Mouse (Mus musculus) limb, embryonic 11.5 days (tissue): ENCODE data around the gene Oscp1. TPM values are rescaled to one million over a fixed set of nuclear protein-coding genes. Genes with fewer than 3 reads are reported as not detected.

Experiments
- ATAC-seq: fragments of 200-750 bp; cut with Nextera tagmentation; 2 replicates; pipeline ENCODE4 v1.8.0; 2017; ENCODE audit warnings: low read depth; ENCODE audit not compliant: insufficient number of reproducible peaks, low FRiP score, low TSS enrichment
- DNase-seq: peaks from one replicate; pipeline ENCODE4 v3.0.0-alpha.2; 2015; ENCODE audit warnings: low spot score
- H3K27ac ChIP-seq: fragments of 300-500 bp; sonication (generic); replicated peaks from 2 replicates; pipeline ENCODE4 v1.5.1; 2014; ENCODE audit warnings: low read depth, mild to moderate bottlenecking, low read length
- H3K27me3 ChIP-seq: fragments of 300-500 bp; sonication (generic); 2 replicates; pipeline ENCODE4 v1.6.1; 2014; ENCODE audit warnings: mild to moderate bottlenecking, low read length, mixed read lengths; ENCODE audit not compliant: control insufficient read depth, insufficient read depth
- H3K36me3 ChIP-seq: fragments of 300-500 bp; sonication (generic); 2 replicates; pipeline ENCODE4 v1.6.1; 2014; ENCODE audit warnings: mild to moderate bottlenecking, low read length, moderate library complexity, mixed read lengths; ENCODE audit not compliant: control insufficient read depth, insufficient read depth
- H3K4me1 ChIP-seq: fragments of 300-500 bp; sonication (generic); 2 replicates; pipeline ENCODE4 v1.6.1; 2014; ENCODE audit warnings: low read length, mixed read lengths; ENCODE audit not compliant: control insufficient read depth, insufficient read depth
- H3K4me2 ChIP-seq: fragments of 300-500 bp; sonication (generic); 2 replicates; pipeline ENCODE4 v1.6.1; 2014; ENCODE audit warnings: low read depth, mild to moderate bottlenecking, moderate library complexity; ENCODE audit not compliant: severe bottlenecking
- H3K4me3 ChIP-seq: fragments of 300-500 bp; sonication (generic); 2 replicates; pipeline ENCODE4 v1.5.1; 2014; ENCODE audit warnings: low read depth, low read length
- H3K9ac ChIP-seq: fragments of 300-500 bp; sonication (generic); 2 replicates; pipeline ENCODE4 v1.6.1; 2014; ENCODE audit warnings: mild to moderate bottlenecking, low read length
- H3K9me3 ChIP-seq: fragments of 300-500 bp; sonication (generic); 2 replicates; pipeline ENCODE4 v1.6.1; 2016; ENCODE audit warnings: low read length; ENCODE audit not compliant: control insufficient read depth
- WGBS: fragments of 180-500 bp; shearing (Covaris S2); extraction: QIAGEN DNeasy Blood & Tissue Kit; methylation state at CpG from one replicate; pipeline ENCODE4 v1.1.7; 2014; 5-methylcytosine and 5-hydroxymethylcytosine counted together
- polyA plus RNA-seq: library from polyadenylated mRNA; unstranded; fragments of >200 nt; fragmentation: Nextera tagmentation; extraction: Ambion mirVana; gene quantifications from 2 replicates; pipeline ENCODE4 v1.2.1, GENCODE M21; 2014

The Oscp1 gene
- 20.1 and 21.4 TPM in 2 replicates for polyA plus RNA-seq

- Histone ChIP-seq H3K9me3 (no peaks in the 10 kb centered on the region), H3K9ac (peak within 1 kb of the TSS; percentile 60), H3K27me3 (no peaks in the 10 kb centered on the region), H3K4me1 (peaks cover 3% of the 10 kb centered on the region; the same call in 1 of the 2 replicates), H3K4me3 (peak within 1 kb of the TSS; percentile 67), H3K36me3 (peaks cover 3% of the 10 kb centered on the region; the same call in 1 of the 2 replicates), H3K4me2 (peak within 1 kb of the TSS; percentile 71), H3K27ac (no peak within 1 kb of the TSS)
- WGBS, result under 1% methylated on average over 57 of the region's 57 CpGs
- DNase-seq (peak; percentile 94), ATAC-seq (peak; percentile 96)
Observed at GRCm38 (mm10) chr4:126058134-126058996, at the start of gene Oscp1. Gene Oscp1 (plus strand): TSS chr4:126058565.

- Histone ChIP-seq H3K4me2 (no peak overlapping the region), H3K27me3 (no peaks in the 10 kb centered on the region), H3K27ac (no peak overlapping the region), H3K9ac (no peak overlapping the region), H3K36me3 (no peaks in the 10 kb centered on the region), H3K9me3 (no peaks in the 10 kb centered on the region), H3K4me1 (no peaks in the 10 kb centered on the region), H3K4me3 (no peak overlapping the region)
- WGBS, result 81% methylated on average over 7 of the region's 7 CpGs
- no peak for ATAC-seq
- no peak for DNase-seq
Observed at GRCm38 (mm10) chr4:126017676-126018332, 40.6 kb upstream of the Oscp1 start.

DNA sequence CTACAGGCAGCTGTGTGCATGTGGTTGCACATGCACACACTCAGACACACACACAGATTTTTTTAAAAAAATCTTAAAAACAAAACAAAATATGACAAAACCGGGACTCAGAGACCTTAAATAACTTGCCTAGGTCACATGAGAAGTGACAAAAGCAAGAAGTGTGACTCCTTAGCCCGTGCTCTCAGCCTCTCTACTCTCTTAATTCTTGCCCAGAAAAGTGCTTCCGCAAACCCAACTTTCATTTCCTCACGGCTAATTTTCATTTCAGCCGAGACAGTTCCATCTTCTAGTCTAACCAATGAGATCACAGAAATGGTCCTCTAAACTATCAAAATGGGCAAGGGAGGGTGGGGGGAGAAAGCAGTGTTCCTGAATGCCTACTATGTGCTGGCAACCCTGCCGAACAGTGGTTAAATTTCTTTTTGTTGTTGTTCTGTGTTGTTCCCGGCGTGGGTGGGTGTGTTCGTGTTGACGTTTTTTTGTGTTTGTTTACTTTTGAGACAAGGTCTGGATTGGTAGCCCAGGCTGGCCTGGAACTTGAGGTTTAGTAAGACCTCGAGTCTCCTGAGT is 39.3 kb upstream of the Oscp1 start:
- no peak overlapping the region for H3K4me2 ChIP-seq
- H3K9me3 ChIP-seq, result no peaks in the 10 kb centered on the region
- H3K27ac ChIP-seq, result no peak overlapping the region
- DNase-seq (no peak), ATAC-seq (no peak)
- H3K36me3 ChIP-seq, result no peaks in the 10 kb centered on the region
- H3K4me3 ChIP-seq, result no peak overlapping the region
- no peaks in the 10 kb centered on the region for H3K4me1 ChIP-seq
- no peak overlapping the region for H3K9ac ChIP-seq
- no peaks in the 10 kb centered on the region for H3K27me3 ChIP-seq
- 79% methylated on average over 11 of the region's 11 CpGs for WGBS

DNA sequence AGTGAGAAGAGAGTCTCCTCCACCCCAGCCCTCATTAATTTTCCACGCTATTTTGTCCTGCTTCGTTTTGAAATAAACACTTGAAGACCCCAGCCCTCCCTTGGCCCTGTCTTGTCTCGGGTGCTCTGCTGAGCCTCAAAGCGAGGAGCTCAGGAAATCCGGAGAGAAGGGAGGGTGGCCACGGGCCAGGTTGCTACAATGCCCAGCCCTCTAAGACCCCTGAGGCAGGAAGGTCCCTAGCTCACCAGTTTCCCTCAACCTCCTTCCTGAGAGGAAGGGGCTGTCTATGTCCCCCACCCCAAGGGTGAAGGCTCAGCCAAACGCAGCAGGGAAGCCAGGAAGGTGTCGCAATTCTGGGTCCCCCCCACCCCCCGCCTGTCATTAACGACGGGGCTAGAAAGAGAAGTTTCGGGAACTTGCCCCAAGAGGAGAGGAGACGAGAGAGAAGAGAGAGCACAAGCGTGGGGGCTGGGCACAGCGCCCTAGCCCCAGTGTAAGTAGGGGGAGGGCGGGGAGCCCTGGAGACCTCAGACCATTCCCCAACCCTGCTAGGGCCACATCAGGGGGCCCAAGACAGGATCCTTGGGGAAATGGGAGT is 34.0 kb upstream of the Oscp1 start, which contains the start of gene Csf3r:
Gene Csf3r (plus strand): TSS at position 248 of the 598 bp plus-strand sequence.
- Histone ChIP-seq H3K9me3 (no peaks in the 10 kb centered on the region), H3K4me1 (no peaks in the 10 kb centered on the region), H3K36me3 (no peaks in the 10 kb centered on the region), H3K9ac (no peak within 1 kb of the TSS), H3K4me2 (no peak within 1 kb of the TSS), H3K4me3 (no peak within 1 kb of the TSS), H3K27me3 (0 out of 2 replicates have a peak, but pooled peaks cover 2% of the 10 kb centered on the region), H3K27ac (no peak within 1 kb of the TSS)
- no peak for DNase-seq
- ATAC-seq, result no peak
- WGBS, result 51% methylated on average over 16 of the region's 16 CpGs

DNA sequence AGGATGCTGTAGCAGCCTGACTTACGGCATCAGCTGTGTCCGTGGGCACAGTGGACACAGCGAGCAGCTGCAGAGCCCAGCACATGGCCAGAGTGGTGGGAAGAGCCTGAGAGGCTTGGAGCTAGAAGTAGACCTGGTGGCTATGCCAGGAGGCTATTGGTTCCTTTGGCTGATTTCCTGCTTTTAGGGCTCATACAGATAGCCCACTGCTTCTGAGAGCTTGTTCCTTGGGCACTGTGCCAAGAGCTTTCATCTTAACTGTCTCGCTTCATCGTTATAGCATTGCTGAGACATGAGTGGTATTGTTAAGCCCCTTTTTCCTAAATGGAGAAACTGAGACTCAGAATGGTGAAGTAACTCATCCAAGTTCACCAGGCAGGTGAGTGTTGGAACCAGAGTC is 32.6 kb upstream of the Oscp1 start:
- Histone ChIP-seq H3K4me1 (no peaks in the 10 kb centered on the region), H3K9me3 (no peaks in the 10 kb centered on the region), H3K27ac (no peak overlapping the region), H3K4me3 (no peak overlapping the region), H3K4me2 (no peak overlapping the region), H3K27me3 (0 out of 2 replicates have a peak, but pooled peaks cover 2% of the 10 kb centered on the region), H3K36me3 (no peaks in the 10 kb centered on the region), H3K9ac (no peak overlapping the region)
- 82% methylated on average over 5 of the region's 5 CpGs for WGBS
- ATAC-seq (no peak), DNase-seq (no peak)

DNA sequence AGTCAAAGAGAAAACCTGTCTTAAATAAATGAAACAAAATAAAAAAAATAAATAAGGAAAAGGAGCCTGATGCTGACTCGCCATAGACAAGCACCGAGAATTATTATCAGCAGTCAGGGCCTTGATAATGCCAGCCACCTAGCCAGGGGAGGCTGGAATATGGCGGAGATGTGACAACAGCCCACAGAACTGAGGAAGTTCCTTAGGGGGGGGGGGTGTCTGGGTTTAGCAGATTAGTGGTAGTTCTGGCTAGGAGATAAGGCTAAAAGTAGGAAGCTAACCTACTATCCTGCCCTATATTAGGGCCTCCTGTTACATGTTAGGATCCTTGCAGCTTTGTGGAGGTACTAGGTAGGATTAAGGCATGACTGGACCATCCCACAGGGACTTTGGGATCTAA is 30.4 kb upstream of the Oscp1 start:
- DNase-seq, result no peak
- WGBS, result 85% methylated on average over 3 of the region's 3 CpGs
- Histone ChIP-seq H3K27me3 (0 out of 2 replicates have a peak, but pooled peaks cover 2% of the 10 kb centered on the region), H3K4me1 (no peaks in the 10 kb centered on the region), H3K4me3 (no peak overlapping the region), H3K36me3 (no peaks in the 10 kb centered on the region), H3K27ac (no peak overlapping the region), H3K9me3 (no peaks in the 10 kb centered on the region), H3K4me2 (no peak overlapping the region), H3K9ac (no peak overlapping the region)
- ATAC-seq, result no peak

DNA sequence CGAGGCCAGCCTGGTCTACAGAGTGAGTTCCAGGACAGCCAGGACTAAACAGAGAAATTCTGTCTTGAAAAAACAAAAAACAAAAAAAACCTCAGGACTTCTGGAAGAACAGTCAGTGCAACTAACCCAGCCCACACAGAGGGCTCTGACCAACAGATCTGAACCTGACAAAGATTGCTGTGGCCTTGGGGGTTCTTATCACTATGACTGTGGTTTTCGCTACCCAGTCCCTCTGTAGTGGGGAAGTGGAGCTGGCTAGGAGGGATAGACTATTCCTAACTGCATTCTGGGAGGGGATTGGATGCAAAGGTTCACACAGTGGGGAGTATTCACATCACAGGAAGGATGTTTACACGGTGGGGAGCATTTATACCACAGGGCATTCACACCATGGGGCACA is 29.3 kb upstream of the Oscp1 start:
- no peak overlapping the region for H3K27ac ChIP-seq
- 65% methylated on average over 3 of the region's 3 CpGs for WGBS
- H3K36me3 ChIP-seq, result no peaks in the 10 kb centered on the region
- no peaks in the 10 kb centered on the region for H3K4me1 ChIP-seq
- no peak overlapping the region for H3K4me3 ChIP-seq
- no peak for ATAC-seq
- 0 out of 2 replicates have a peak, but pooled peaks cover 2% of the 10 kb centered on the region for H3K27me3 ChIP-seq
- no peak overlapping the region for H3K9ac ChIP-seq
- H3K9me3 ChIP-seq, result no peaks in the 10 kb centered on the region
- DNase-seq, result no peak
- H3K4me2 ChIP-seq, result no peak overlapping the region

- no peak overlapping the region for H3K4me2 ChIP-seq
Observed at GRCm38 (mm10) chr4:126030705-126031104, 27.7 kb upstream of the Oscp1 start.

More at GRCm38 (mm10) chr4:126030705-126031104, 27.7 kb upstream of the Oscp1 start:
- Histone ChIP-seq H3K4me3 (no peak overlapping the region), H3K36me3 (no peaks in the 10 kb centered on the region), H3K9ac (no peak overlapping the region), H3K9me3 (no peaks in the 10 kb centered on the region), H3K27ac (no peak overlapping the region), H3K4me1 (no peaks in the 10 kb centered on the region), H3K27me3 (no peaks in the 10 kb centered on the region)
- no peak for ATAC-seq
- no peak for DNase-seq
- 72% methylated on average over 5 of the region's 5 CpGs for WGBS
